Mouse (Mus musculus) kidney, adult 10 weeks (tissue): ENCODE measurements around the gene Olfr220. TPM values are rescaled to one million over a fixed set of nuclear protein-coding genes. Genes with fewer than 3 reads are reported as not detected.

Experiments
- polyA plus RNA-seq: library from polyadenylated mRNA; stranded (reverse); fragments of 350-450 nt; fragmentation: Illumina TruSeq; extraction: RNeasy Lipid Tissue Mini Kit (QIAGEN cat#74804); gene quantifications from one replicate; pipeline ENCODE4 v1.2.3, GENCODE M21; 2014; ENCODE audit warnings: low read depth, low replicate concordance

Olfr220 gene
- polyA plus RNA-seq = not detected

GRCm38 (mm10) chr1:174441782-174442181 lies at the start of gene Olfr220:
Olfr220 (plus strand) TSS chr1:174442082.

GRCm38 (mm10) chr1:174423764-174424163 lies 18.1 kb upstream of the Olfr220 start, which contains the start of gene Olfr414:
Olfr414 (plus strand) TSS chr1:174424064.

Other genes starting within 250 kb of the Olfr220 start
- gene Olfr419, start 190.0 kb upstream of the Olfr220 start, polyA plus RNA-seq = not detected
- not detected for gene Mptx1, start 111.6 kb upstream of the Olfr220 start, polyA plus RNA-seq
- not detected for gene Olfr417, start 77.0 kb upstream of the Olfr220 start, polyA plus RNA-seq
- gene Olfr248, start 51.0 kb upstream of the Olfr220 start, polyA plus RNA-seq = not detected
- not detected for gene Olfr414, start 18.0 kb upstream of the Olfr220 start, polyA plus RNA-seq
- 0.28 TPM for gene Fmn2, start 59.7 kb downstream of the Olfr220 start, polyA plus RNA-seq